Mouse (Mus musculus): ENCODE results near the gene Sergef.
A peak's percentile ranks its signal among the peaks of the same experiment; 100 is the strongest.

The Sergef gene

GRCm38 (mm10) chr7:46492134-46492678 is 147.4 kb downstream of the Sergef start:
- no peak for DNase-seq

- no peak for DNase-seq
These were observed 152.3 kb downstream of the Sergef start for GRCm38 (mm10) chr7:46487354-46487753.

- DNase-seq, result no peak
These were observed 152.8 kb downstream of the Sergef start for GRCm38 (mm10) chr7:46486761-46487160.

- DNase-seq, result no peak
These were observed 155.4 kb downstream of the Sergef start for GRCm38 (mm10) chr7:46484223-46484622.

- DNase-seq, result no peak
These were observed 156.6 kb downstream of the Sergef start for GRCm38 (mm10) chr7:46483050-46483449.

GRCm38 (mm10) chr7:46482099-46482531 is 157.5 kb downstream of the Sergef start:
- DNase-seq, result peak; percentile 16

- no peak for DNase-seq
These were observed 159.8 kb downstream of the Sergef start for GRCm38 (mm10) chr7:46479793-46480192.

GRCm38 (mm10) chr7:46477456-46477855 is 162.2 kb downstream of the Sergef start:
- DNase-seq, result no peak

GRCm38 (mm10) chr7:46475464-46475863 is 164.1 kb downstream of the Sergef start:
- no peak for DNase-seq

GRCm38 (mm10) chr7:46473141-46473540 is 166.5 kb downstream of the Sergef start:
- peak; percentile 13 for DNase-seq

- DNase-seq, result no peak
These were observed 168.4 kb downstream of the Sergef start for GRCm38 (mm10) chr7:46471054-46471737.

GRCm38 (mm10) chr7:46469542-46469941 is 170.1 kb downstream of the Sergef start:
- DNase-seq, result no peak

- DNase-seq, result peak; percentile 14
These were observed 173.1 kb downstream of the Sergef start for GRCm38 (mm10) chr7:46466422-46466981.

GRCm38 (mm10) chr7:46463136-46463535 is 176.5 kb downstream of the Sergef start:
- DNase-seq, result no peak

- no peak for DNase-seq
These were observed 177.3 kb downstream of the Sergef start for GRCm38 (mm10) chr7:46462287-46462686.

- DNase-seq, result no peak
These were observed 179.9 kb downstream of the Sergef start for GRCm38 (mm10) chr7:46459605-46460245.

GRCm38 (mm10) chr7:46459200-46459599 is 180.4 kb downstream of the Sergef start:
- DNase-seq, result no peak

GRCm38 (mm10) chr7:46457889-46458288 is 181.7 kb downstream of the Sergef start:
- DNase-seq, result no peak

GRCm38 (mm10) chr7:46453930-46454679 is 185.5 kb downstream of the Sergef start:
- DNase-seq, result no peak

- DNase-seq, result no peak
These were observed 190.5 kb downstream of the Sergef start for GRCm38 (mm10) chr7:46448922-46449645.

GRCm38 (mm10) chr7:46447473-46448165 is 192.0 kb downstream of the Sergef start:
- no peak for DNase-seq

- DNase-seq, result no peak
These were observed 193.7 kb downstream of the Sergef start for GRCm38 (mm10) chr7:46445896-46446295.

Data from kidney, postnatal 10 days (tissue).